Mouse (Mus musculus) spleen, adult 12 weeks (tissue): ENCODE results near the gene Gm10974.
A peak's percentile ranks its signal among the peaks of the same experiment; 100 is the strongest.

Experiments
- DNase-seq: peaks from one replicate; pipeline ENCODE4 v3.0.0; 2022; ENCODE audit warnings: low spot score

Gm10974 gene

DNA sequence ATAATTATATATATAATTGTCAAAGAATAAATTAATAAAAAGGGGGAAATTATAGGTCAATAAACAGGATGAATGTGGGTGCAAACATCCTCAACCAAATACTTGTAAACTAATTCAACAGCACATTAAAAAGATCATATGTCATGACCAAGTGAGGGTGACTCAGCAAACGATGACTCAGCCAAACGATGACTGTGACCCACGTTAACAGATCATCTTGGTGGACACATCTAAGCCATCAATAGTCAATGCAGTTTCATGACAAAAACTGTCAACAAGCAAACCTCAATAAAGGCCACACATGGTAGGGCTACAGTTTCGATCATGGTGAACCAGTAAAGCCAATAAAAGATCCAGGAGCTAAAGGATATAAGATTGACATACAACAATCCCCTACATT lies 6.7 kb upstream of the Gm10974 start:
- DNase-seq = no peak

GRCm38 (mm10) chr7:66364491-66364890 lies 1.2 kb upstream of the Gm10974 start:
- no peak for DNase-seq

GRCm38 (mm10) chr7:66365411-66365810 lies 294 bp upstream of the Gm10974 start:
- DNase-seq = no peak

- no peak for DNase-seq
Measured at GRCm38 (mm10) chr7:66369071-66369933, 3.6 kb downstream of the Gm10974 start.

DNA sequence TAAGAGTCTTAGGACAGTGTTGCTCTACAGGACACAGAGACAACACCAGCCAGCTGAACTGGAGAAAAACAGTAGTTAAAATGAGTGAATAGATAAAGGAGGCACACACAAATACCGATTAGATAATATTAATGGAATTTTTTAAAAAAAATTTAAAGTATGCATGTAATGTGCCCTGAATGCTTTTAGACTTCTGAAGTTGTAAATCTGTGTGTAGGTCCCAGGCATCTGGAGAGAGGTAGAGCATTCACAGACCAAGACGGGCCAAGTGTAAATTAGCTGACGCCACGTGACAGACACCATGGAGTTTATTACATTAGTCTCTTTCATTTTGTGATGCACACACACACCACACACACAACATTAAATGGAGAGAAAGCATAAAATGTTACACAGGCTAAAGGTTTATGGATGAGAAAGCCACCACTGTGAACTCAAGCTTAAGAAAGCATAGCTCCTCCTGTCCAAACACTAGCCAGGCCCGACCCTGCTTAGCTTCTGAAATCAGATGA lies 4.3 kb downstream of the Gm10974 start:
- no peak for DNase-seq

GRCm38 (mm10) chr7:66370970-66371369 lies 5.3 kb downstream of the Gm10974 start:
- no peak for DNase-seq

GRCm38 (mm10) chr7:66373391-66373790 lies 7.7 kb downstream of the Gm10974 start:
- DNase-seq = no peak

- no peak for DNase-seq
Measured at GRCm38 (mm10) chr7:66375736-66376135, 10.0 kb downstream of the Gm10974 start.

GRCm38 (mm10) chr7:66376560-66376959 lies 10.9 kb downstream of the Gm10974 start:
- DNase-seq = no peak

GRCm38 (mm10) chr7:66384213-66384612 lies 18.5 kb downstream of the Gm10974 start:
- DNase-seq = no peak

DNA sequence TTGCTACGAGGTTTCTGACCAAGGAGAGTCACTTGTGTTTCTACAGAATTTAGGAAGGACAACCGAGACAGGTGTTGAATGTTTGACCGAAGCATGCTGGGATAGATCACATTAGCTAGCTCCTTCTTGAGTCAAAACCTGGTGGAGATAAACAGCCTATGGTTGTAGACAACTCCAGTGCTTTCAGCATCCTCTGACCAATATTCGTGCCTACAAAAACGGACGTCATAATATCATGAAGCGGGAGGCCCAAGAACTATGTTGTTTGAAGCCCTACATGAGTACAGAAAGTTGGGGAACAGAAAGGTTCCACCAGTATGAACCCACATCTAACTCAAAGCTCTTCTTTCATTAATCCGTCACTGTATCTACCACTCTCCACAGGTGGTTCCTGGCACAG lies 19.2 kb downstream of the Gm10974 start:
- no peak for DNase-seq

DNA sequence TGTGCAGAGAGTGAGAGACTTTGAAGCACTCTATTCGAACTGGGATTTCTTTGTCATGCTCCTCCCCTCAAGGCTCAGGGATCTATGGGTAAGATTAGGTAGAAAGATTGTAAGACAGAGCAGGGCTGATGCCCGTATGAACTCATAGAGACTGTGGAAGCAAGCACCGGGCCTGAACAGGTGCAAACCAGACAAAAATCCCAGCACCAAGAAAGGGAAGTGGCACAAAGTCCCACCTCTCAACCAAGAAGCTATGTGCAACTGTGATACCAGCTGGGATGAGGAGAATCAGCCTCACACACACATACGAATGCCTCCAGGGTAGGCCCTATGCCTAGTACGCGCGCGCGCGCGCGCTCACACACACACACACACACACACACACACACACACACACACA lies 20.1 kb downstream of the Gm10974 start:
- no peak for DNase-seq

- DNase-seq = no peak
Measured at GRCm38 (mm10) chr7:66386411-66386810, 20.7 kb downstream of the Gm10974 start.

DNA sequence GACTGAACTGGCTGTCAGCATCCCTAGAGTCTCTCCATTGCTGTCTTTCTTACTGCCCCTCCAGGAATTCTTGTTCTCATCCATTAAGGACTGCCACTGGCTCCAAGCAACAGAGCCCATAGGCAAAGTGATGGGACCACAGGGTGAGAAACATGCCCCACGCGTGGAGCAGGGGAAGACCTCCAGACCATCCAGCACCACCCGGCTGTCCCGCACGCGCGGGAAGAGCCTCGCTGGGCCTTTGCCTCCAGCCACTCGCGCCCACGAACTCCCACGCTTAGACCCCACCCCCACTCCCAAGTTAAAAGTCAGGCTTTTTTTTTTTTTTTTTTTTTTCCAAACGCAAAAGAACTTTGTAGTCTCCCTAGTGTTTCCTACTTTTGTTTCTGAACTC lies 21.7 kb downstream of the Gm10974 start:
- no peak for DNase-seq

DNA sequence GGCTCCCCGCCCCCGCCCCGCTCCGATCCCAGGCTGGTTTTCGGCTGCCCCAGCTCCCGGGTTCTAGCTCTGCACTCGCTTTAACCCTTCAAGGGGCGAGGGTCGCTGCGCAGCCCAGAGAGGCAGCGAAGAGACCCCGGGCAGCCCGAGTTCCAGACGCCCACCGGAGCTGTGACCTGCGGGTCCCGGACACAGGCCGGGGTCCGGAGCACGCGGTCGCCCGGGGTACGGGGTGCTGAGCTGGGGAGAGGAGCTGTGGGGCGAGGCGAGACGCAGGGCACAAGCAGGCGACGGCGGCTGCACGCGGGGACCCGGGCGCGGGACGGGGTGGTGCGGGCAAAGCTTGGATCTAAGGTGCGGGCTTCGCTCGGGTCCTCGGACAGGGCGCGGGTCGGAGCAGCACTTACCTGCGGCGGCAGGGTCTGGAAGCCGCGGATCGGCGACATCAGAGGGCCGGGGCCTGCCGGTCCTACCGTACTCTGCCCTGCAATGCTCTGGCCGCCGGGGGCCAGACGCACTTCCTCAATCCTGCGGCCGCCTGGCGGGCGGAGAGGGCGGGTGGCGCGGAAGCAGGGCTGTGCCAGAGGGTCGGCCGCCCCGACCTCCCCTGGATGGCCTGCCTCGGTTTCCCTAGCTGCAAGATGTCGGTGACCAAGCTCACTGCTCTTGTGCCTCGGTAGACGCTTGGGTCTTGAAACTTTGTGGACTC lies 22.3 kb downstream of the Gm10974 start, which contains the start of gene Lrrk1:
TSS of gene Lrrk1 (minus strand) at position 538 of the 709 bp plus-strand sequence.
- DNase-seq = peak; percentile 13

GRCm38 (mm10) chr7:66388621-66389532 lies 23.2 kb downstream of the Gm10974 start:
- peak; percentile 34 for DNase-seq

- no peak for DNase-seq
Measured at GRCm38 (mm10) chr7:66397288-66397687, 31.6 kb downstream of the Gm10974 start.

DNA sequence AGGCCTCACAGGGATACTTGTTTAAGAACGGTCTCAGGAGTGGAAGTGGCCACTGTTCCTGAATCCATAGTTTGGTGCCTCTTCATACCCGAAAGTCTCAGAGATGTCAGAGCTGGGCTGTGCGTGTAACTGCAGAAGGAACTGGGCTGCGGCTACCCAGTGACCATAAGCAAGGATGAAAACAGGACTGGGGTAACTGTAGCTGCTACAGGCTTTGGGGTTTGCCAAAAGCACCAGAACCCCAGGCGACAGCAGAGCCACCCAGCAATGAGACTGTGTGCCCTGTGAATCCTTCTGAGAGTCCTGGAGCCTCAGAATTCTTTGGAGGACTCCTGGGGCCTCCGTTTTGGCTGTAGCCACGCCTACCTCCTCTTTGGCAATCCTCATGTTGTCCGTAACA lies 35.9 kb downstream of the Gm10974 start:
- no peak for DNase-seq

DNA sequence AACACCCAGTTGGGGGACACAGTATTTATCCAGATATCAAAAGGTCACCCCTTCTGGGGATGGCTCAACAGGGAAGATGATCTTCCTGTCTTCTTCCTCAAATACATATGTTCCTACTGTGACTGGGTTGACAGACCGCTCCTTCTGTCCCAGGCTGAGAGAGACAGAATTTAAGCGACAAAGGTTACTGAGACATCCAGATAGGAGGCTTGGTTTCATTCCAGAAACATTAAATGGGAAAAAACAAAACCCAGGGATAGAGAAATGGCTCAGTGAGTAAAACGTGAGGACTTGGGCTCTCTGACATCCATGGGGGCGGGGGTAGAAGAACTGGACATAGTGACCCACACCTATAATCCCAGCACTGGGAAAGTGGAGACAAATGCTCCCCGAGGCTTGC lies 37.2 kb downstream of the Gm10974 start:
- no peak for DNase-seq

GRCm38 (mm10) chr7:66404141-66404540 lies 38.4 kb downstream of the Gm10974 start:
- no peak for DNase-seq

DNA sequence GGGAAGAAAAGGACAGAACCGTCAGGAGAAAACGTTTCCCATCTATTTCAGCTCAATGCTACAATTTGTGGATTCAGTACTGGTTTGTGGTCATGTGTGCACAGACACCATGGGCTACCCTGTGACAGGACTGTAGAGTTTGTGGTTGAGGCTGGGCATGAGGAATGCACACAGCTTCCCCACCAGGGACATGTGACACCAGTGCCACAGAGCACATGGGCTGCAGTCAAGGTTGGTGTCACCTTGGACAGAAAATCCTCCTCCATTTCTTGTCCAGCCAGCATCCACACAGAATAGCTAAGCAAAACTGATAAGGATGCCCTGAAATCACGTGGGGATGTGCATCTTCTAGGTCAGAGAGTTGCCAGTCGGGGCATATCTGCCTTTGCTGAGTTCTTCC lies 39.1 kb downstream of the Gm10974 start:
- no peak for DNase-seq

- no peak for DNase-seq
Measured at GRCm38 (mm10) chr7:66405541-66405940, 39.8 kb downstream of the Gm10974 start.
